Mouse (Mus musculus) erythroid progenitor cell, adult 5-6 weeks (primary cell): ENCODE data around the gene Sumf2. TPM values are rescaled to one million over a fixed set of nuclear protein-coding genes. Genes with fewer than 3 reads are reported as not detected.
"Not testable (repeated sequence)": the region's sequence is repeated elsewhere in the genome, so short reads cannot be mapped to it uniquely, and the experiment has no call there.

Source experiments
- ATAC-seq: replicated peaks from 2 replicates; pipeline ENCODE4 v1.8.0; 2016; ENCODE audit warnings: moderate number of reproducible peaks, mild to moderate bottlenecking, moderate TSS enrichment, inconsistent platforms; ENCODE audit not compliant: poor library complexity, low FRiP score, severe bottlenecking
- total RNA-seq, 2 experiments: library from RNA; stranded (forward) in 1 of 2; stranded (reverse) in 1 of 2; fragments of 150-400 nt in 1 of 2; fragments of 186-747, 209-891 nt in 1 of 2; gene quantifications; 2 replicates each; pipeline versions ENCODE4 v1.2.3 to v1.2.4; 2015 to 2017; ENCODE audit warnings: low replicate concordance in 2 of 2

The Sumf2 gene
- total RNA-seq (2015; ENCODE audit: low replicate concordance) (1.8 and 14.7 TPM in 2 replicates), total RNA-seq (2017; ENCODE audit: low replicate concordance) (6.7 TPM in 1 of 2 replicates, not detected in the other)

GRCm38 (mm10) chr5:129846752-129847557 lies at the start of gene Sumf2:
Gene Sumf2 (plus strand): TSS chr5:129846986.
- ATAC-seq: peak; percentile 100

GRCm38 (mm10) chr5:129844848-129845247 lies 1.9 kb upstream of the Sumf2 start:
- no peak for ATAC-seq

- no peak for ATAC-seq
Measured at GRCm38 (mm10) chr5:129847558-129847820, 703 bp downstream of the Sumf2 start.

- ATAC-seq: no peak
Measured at GRCm38 (mm10) chr5:129855163-129855562, 8.4 kb downstream of the Sumf2 start.

GRCm38 (mm10) chr5:129856414-129856813 lies 9.6 kb downstream of the Sumf2 start:
- ATAC-seq: no peak

GRCm38 (mm10) chr5:129862325-129862724 lies 15.5 kb downstream of the Sumf2 start:
- ATAC-seq: no peak

- ATAC-seq: 0 out of 2 replicates have a peak, but pooled peaks have one; percentile 39
Measured at GRCm38 (mm10) chr5:129864467-129864866, 17.7 kb downstream of the Sumf2 start.

- ATAC-seq: no peak
Measured at GRCm38 (mm10) chr5:129865841-129866240, 19.1 kb downstream of the Sumf2 start.

- no peak for ATAC-seq
Measured at GRCm38 (mm10) chr5:129869238-129869995, 22.6 kb downstream of the Sumf2 start.

- ATAC-seq: no peak
Measured at GRCm38 (mm10) chr5:129871238-129871637, 24.5 kb downstream of the Sumf2 start.

- ATAC-seq: no peak
Measured at GRCm38 (mm10) chr5:129873942-129874341, 27.2 kb downstream of the Sumf2 start.

GRCm38 (mm10) chr5:129875098-129875497 lies 28.3 kb downstream of the Sumf2 start:
- ATAC-seq: no peak

GRCm38 (mm10) chr5:129877731-129878455 lies 31.1 kb downstream of the Sumf2 start:
- no peak for ATAC-seq

GRCm38 (mm10) chr5:129878946-129879345 lies 32.2 kb downstream of the Sumf2 start:
- ATAC-seq: 0 out of 2 replicates have a peak, but pooled peaks have one; percentile 32

- no peak for ATAC-seq
Measured at GRCm38 (mm10) chr5:129879888-129880287, 33.1 kb downstream of the Sumf2 start.

GRCm38 (mm10) chr5:129886271-129886670 lies 39.5 kb downstream of the Sumf2 start:
- no peak for ATAC-seq

GRCm38 (mm10) chr5:129886911-129887636 lies 40.3 kb downstream of the Sumf2 start, which contains the start of gene Chchd2:
Gene Chchd2 (minus strand): TSS chr5:129887470.
- peak; percentile 99 for ATAC-seq

- ATAC-seq: not testable (repeated sequence)
Measured at GRCm38 (mm10) chr5:129890390-129890789, 43.6 kb downstream of the Sumf2 start.

- peak; percentile 100 for ATAC-seq
Measured at GRCm38 (mm10) chr5:129895198-129896088, 48.7 kb downstream of the Sumf2 start, which contains the start of gene Zbed5. Gene Zbed5 (plus strand): TSS chr5:129895723.
